Mouse (Mus musculus) ES-E14 (cell line): ENCODE results near the gene Krt8. TPM values are rescaled to one million over a fixed set of nuclear protein-coding genes. Genes with fewer than 3 reads are reported as not detected.

Experiments
- DNase-seq: peaks from one replicate; pipeline ENCODE4 v3.0.0-alpha.2; 2013; ENCODE audit warnings: low read depth, low spot score
- H3K27ac ChIP-seq: 2 replicates; pipeline ENCODE4 v1.5.1; 2012; ENCODE audit warnings: low read depth, mild to moderate bottlenecking, low read length, moderate library complexity, mixed read lengths; ENCODE audit not compliant: poor library complexity, insufficient read depth, severe bottlenecking
- H3K36me3 ChIP-seq: 2 replicates; pipeline ENCODE4 v1.6.1; 2012; ENCODE audit warnings: mild to moderate bottlenecking, low read length, moderate library complexity, mixed read lengths; ENCODE audit not compliant: control insufficient read depth, poor library complexity, insufficient read depth, severe bottlenecking
- H3K4me1 ChIP-seq, 2 experiments: fragments of 150-350 bp in 1 of 2; sonication (generic) in 1 of 2; 2 replicates each; pipeline ENCODE4 v1.6.1; 2012; ENCODE audit warnings: low read length in 2 of 2, mild to moderate bottlenecking in 1 of 2, mixed read lengths in 1 of 2; ENCODE audit not compliant: control insufficient read depth in 2 of 2, insufficient read depth in 2 of 2, poor library complexity in 1 of 2
- H3K4me3 ChIP-seq, 2 experiments: fragments of 150-350 bp in 1 of 2; sonication (generic) in 1 of 2; 2 replicates each; pipeline ENCODE4 v1.5.1; 2012; ENCODE audit warnings: low read length in 2 of 2, low read depth in 1 of 2, mild to moderate bottlenecking in 1 of 2, mixed read lengths in 1 of 2; ENCODE audit not compliant: insufficient read depth in 1 of 2, poor library complexity in 1 of 2, severe bottlenecking in 1 of 2
- H3K9ac ChIP-seq: 2 replicates; pipeline ENCODE4 v1.6.1; 2012; ENCODE audit warnings: low read depth, mild to moderate bottlenecking, low read length, mixed read lengths; ENCODE audit not compliant: poor library complexity, insufficient read depth, severe bottlenecking
- H3K9me3 ChIP-seq: fragments of 150-350 bp; sonication (generic); 2 replicates; pipeline ENCODE4 v1.6.1; 2012; ENCODE audit warnings: low read depth, mild to moderate bottlenecking, low read length; ENCODE audit not compliant: control insufficient read depth, insufficient read depth
- CHD2 ChIP-seq: IDR thresholded peaks from 2 replicates; pipeline ENCODE4 v1.6.1; 2014; ENCODE audit warnings: mild to moderate bottlenecking, low read depth, low read length, inconsistent platforms
- HCFC1 ChIP-seq: IDR thresholded peaks from 2 replicates; pipeline ENCODE4 v1.6.1; 2012; ENCODE audit warnings: low read length, inconsistent platforms, borderline replicate concordance; ENCODE audit not compliant: insufficient read depth
- MAFK ChIP-seq: IDR thresholded peaks from 2 replicates; pipeline ENCODE4 v1.6.1; 2014; ENCODE audit warnings: mild to moderate bottlenecking, low read depth, low read length, inconsistent platforms; ENCODE audit not compliant: insufficient read depth
- ZC3H11A ChIP-seq: IDR thresholded peaks from 2 replicates; pipeline ENCODE4 v1.6.1; 2012; ENCODE audit warnings: low read depth, mild to moderate bottlenecking, inconsistent platforms, low read length, borderline replicate concordance
- ZNF384 ChIP-seq: IDR thresholded peaks from 2 replicates; pipeline ENCODE4 v1.6.1; 2012; ENCODE audit warnings: low read depth, low read length, inconsistent platforms
- in situ Hi-C, 2 experiments: fragments of 600-800 bp; cut with MboI; formaldehyde crosslinking; loops; one replicate each; pipeline ENCODE4 v1.15.1; 2025; ENCODE audit warnings: low sequenced_read_pairs in 2 of 2, inconsistent platforms in 1 of 2; ENCODE audit not compliant: unreplicated experiment in 2 of 2
- total RNA-seq: library from RNA; depleted of rRNA; stranded (reverse); fragments of 300-350 nt; gene quantifications from 2 replicates; pipeline ENCODE4 v1.2.3, GENCODE M21; 2012

Gene Krt8
- total RNA-seq, 1 experiment, result 451 TPM

DNA sequence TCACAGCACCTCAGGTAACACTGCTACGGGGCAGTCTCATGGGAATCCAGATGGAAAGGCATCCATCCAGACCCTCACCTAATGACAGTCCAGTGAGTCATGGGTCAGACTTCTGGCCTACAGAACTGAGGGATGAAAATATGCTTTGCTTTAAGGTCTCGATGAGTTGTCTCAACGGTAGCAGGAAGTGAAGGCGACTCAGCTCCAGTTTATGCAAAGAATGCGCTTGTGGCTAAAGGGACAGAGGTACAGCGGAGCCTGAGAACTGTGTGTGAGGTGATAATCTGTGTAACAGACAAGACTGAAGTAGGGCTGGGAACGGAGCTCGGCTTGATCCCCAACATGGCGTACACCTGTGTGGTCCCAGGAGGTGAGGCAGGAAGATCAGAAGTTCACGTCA is 41.4 kb upstream of the Krt8 start:
- H3K9me3 ChIP-seq, result no peaks in the 10 kb centered on the region
- no peak overlapping the region for H3K27ac ChIP-seq
- no peak overlapping the region for H3K4me3 ChIP-seq
- in situ Hi-C loops, result no loop called here
- H3K4me1 ChIP-seq, result no peaks in the 10 kb centered on the region
- H3K36me3 ChIP-seq, result no peaks in the 10 kb centered on the region
- DNase-seq, result no peak
- no peak overlapping the region for H3K9ac ChIP-seq
- no peak for TF ChIP-seq HCFC1
- no peak for TF ChIP-seq ZC3H11A
- no peak for TF ChIP-seq ZNF384
- no peak for TF ChIP-seq CHD2
- TF ChIP-seq MAFK, result no peak

DNA sequence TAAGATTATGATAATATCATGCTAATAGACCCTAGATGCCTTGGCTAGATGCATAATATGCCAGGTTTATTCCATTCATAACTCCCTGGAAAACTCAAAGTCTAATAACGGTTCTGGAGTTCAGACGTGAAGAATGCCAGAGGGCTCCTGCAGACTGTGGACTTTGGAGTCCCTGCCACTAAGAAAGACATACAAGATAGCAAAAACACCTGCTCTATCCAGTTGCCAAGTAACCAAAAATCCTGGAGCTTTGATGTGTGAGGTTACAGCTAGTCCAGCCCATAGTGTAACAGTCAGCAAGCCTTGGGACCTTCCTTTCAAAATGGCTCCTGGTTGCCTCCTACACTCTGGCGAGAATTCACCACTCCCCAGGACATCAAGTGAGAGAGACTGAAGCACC is 40.5 kb upstream of the Krt8 start:
- no peak overlapping the region for H3K9ac ChIP-seq
- DNase-seq, result no peak
- in situ Hi-C loops, result no loop called here
- no peak overlapping the region for H3K4me3 ChIP-seq
- no peaks in the 10 kb centered on the region for H3K9me3 ChIP-seq
- H3K27ac ChIP-seq, result no peak overlapping the region
- H3K4me1 ChIP-seq, result no peaks in the 10 kb centered on the region
- no peak for TF ChIP-seq MAFK
- no peak for TF ChIP-seq CHD2
- no peak for TF ChIP-seq ZNF384
- no peak for TF ChIP-seq ZC3H11A
- no peak for TF ChIP-seq HCFC1
- no peaks in the 10 kb centered on the region for H3K36me3 ChIP-seq

DNA sequence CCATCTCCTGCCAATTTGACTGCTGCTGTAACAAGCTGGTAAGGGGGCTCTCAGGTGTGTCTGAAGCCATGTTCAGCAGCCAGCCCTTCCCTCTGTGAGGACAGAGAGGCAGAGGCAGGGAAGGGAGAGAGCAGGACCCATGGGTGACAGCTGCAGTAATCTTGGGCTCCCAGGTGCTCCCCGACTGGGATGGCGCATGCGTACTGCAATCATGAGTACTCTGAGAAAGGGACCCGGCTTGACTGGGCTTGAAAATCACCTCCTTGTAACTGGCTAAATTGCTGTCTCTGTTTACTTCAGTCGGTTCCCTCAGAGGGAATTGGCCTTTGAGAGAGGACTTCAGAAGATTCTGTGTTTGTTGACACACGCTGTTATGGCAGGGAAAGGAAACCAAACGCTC is 37.7 kb upstream of the Krt8 start:
- Histone ChIP-seq H3K4me1 (no peaks in the 10 kb centered on the region), H3K4me3 (no peak overlapping the region), H3K9me3 (no peaks in the 10 kb centered on the region), H3K9ac (no peak overlapping the region), H3K36me3 (no peaks in the 10 kb centered on the region), H3K27ac (no peak overlapping the region)
- no peak for DNase-seq
- no peak for TF ChIP-seq HCFC1
- no peak for TF ChIP-seq ZNF384
- no peak for TF ChIP-seq CHD2
- TF ChIP-seq ZC3H11A, result no peak
- no peak for TF ChIP-seq MAFK
- in situ Hi-C loops, result no loop called here

DNA sequence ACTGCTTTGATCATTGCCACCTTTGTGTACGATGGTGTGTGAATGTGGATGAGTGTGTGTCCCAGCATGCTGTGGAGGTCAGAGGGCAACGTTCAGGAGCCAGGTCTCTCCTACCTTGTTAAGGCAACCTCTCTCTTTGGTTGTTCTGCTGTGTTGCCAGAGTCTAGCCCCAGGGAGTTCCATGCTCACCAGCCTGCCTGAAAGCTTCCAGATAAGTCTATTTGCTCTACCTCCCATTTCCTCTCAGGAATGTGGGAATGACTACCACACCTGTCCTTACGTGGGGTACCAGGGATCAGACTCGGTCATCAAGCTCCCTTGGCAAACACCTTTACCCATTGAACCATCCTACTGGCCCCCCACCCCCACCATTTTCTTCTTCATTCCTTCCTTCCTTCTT is 36.0 kb upstream of the Krt8 start:
- Histone ChIP-seq H3K9me3 (no peaks in the 10 kb centered on the region), H3K4me1 (no peaks in the 10 kb centered on the region), H3K36me3 (no peaks in the 10 kb centered on the region), H3K4me3 (no peak overlapping the region), H3K27ac (no peak overlapping the region), H3K9ac (no peak overlapping the region)
- no peak for TF ChIP-seq ZC3H11A
- no peak for TF ChIP-seq CHD2
- TF ChIP-seq MAFK, result no peak
- no peak for TF ChIP-seq HCFC1
- TF ChIP-seq ZNF384, result no peak
- DNase-seq, result no peak
- in situ Hi-C loops, result no loop called here

DNA sequence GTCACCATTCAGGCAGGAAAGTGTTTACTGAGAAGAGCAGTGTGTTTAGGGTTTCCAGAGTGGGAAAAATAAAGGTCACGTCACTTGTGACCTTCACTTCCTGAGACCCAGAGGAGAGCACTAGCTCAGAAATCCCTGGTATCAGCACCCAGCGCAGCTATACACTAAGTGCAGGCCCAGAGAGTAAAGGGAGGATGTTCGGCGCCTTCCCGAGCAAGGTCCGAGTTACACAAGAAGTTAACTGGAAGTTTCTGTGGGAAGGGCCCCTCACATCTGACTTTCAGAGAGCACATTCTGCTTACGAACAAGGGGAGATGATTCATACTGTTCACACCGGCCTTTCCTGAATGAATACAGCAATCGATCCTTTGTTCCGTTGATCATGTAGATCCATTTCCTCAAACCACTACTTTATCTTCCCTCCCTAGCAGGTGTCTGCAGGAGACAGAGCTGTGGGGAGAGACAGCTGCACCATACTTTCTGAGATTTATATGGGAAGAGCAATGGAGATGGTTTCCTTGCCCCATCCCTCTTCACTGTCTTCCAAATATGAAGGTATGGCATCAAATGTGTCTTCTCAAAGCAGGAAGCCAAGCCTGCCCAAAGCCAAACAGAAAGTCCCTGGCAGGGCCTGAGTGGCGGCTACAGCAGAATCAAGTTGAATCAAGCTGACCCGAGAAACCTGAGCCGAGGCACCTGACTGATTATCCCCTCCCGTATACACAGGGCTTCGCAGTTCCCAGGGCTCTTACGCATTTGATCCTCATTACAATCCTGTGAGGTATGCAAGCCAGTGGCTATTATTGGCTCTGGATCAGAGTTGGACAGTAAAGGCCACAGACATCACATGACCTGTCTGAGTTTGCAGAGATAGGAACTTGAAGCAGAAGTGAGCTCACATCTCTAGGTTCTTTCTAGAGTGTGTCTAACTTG is 30.1 kb upstream of the Krt8 start:
- no peak for DNase-seq
- Histone ChIP-seq H3K9ac (no peak overlapping the region), H3K9me3 (no peaks in the 10 kb centered on the region), H3K27ac (no peak overlapping the region), H3K4me3 (no peak overlapping the region), H3K36me3 (peaks cover 9% of the 10 kb centered on the region; the same call in 1 of the 2 replicates), H3K4me1 (peaks cover 0 to 2% of the 10 kb centered on the region in 2 experiments; a peak in 1 of 4 replicates)
- TF ChIP-seq MAFK (no peak), HCFC1 (no peak), ZNF384 (no peak), ZC3H11A (no peak), CHD2 (no peak)
- in situ Hi-C loops, result no loop called here
